Mouse (Mus musculus): ENCODE measurements around the gene Arid1b. TPM values are rescaled to one million over a fixed set of nuclear protein-coding genes. Genes with fewer than 3 reads are reported as not detected.
A peak's percentile ranks its signal among the peaks of the same experiment; 100 is the strongest.

Gene Arid1b
- total and polyA plus RNA-seq, 3 experiments = 11.8 to 27.8 (median 26.8) TPM

DNA sequence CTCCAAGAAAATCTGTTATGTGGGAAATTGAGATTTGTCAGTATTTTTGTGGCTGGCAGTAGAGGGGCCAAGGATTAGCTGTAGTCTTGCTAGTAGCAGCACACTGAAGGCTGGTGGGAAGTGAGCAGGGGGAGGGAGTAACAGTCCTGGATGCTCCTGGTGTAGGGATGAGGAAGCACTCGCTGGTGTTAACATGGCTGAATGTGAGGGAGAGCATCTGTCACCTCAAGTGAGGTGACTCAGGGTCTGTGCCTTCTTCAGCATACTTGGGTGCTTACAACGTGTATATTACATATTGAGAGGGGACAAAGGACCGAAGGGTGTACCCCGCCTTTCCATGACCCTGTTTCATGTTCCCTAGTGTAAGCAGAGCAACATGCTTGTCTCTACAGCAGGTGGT lies 170.7 kb downstream of the Arid1b start:
- H3K9ac ChIP-seq (ENCODE audit: low read depth, low read length) = no peak overlapping the region
- no peak for DNase-seq
- no peaks in the 10 kb centered on the region for H3K27me3 ChIP-seq (ENCODE audit: control insufficient read depth, insufficient read depth, low read length)
- intact Hi-C loops (cut with DNase I) = no loop called here
- peaks cover 16% of the 10 kb centered on the region for H3K4me1 ChIP-seq (ENCODE audit: control insufficient read depth, insufficient read depth, low read length)
- H3K4me3 ChIP-seq = no peak overlapping the region
- peaks cover 5% of the 10 kb centered on the region; the same call in 1 of the 2 replicates for H3K36me3 ChIP-seq (ENCODE audit: control insufficient read depth, insufficient read depth, low read length)
- H3K79me2 ChIP-seq (replicated peaks; ENCODE audit: control insufficient read depth, insufficient read depth, low read length) = peaks cover 14% of the 10 kb centered on the region
- TF ChIP-seq EP300 (IDR thresholded peaks at IDR 0.05; ENCODE audit: insufficient read depth, low read depth, low read length) = no peak
- no peak for TF ChIP-seq POLR2A (IDR thresholded peaks at IDR 0.05; ENCODE audit: insufficient read depth, low read depth, low read length)
- no peak for TF ChIP-seq CTCF (IDR thresholded peaks at IDR 0.05)
- H3K27ac ChIP-seq = no peak overlapping the region
- 81% methylated on average over 4 of the region's 4 CpGs for WGBS

DNA sequence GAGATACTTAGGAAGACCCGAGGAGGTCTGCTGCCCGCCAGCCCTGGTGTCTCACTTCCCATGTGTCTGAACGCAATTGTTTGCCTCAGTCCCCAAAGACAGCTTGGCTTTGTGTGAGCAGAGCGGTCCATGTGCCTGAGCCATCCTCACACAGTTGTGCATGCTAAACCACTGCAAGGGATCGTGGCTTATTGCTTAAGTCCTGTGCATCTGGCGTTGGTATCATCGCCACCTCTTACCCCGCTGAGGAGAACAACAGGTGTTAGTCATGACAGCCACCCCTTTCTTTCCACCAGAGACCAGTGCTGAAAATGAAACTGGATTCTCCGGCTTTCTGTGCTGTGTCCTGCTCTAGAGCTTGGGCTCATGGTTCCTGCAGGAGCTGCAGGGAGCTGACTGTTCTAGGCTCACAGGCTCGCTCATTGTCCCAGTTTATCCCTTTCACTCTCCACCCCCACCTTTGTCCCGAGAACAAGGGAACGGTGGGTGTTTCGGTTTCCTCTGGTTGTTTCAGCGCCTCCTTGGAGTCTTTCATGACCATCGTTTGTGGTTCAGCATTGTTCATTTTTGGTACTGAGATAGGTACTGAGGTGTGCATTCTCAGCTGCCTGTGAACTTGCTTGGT lies 171.2 kb downstream of the Arid1b start:
- 67% methylated on average over 15 of the region's 15 CpGs for WGBS

DNA sequence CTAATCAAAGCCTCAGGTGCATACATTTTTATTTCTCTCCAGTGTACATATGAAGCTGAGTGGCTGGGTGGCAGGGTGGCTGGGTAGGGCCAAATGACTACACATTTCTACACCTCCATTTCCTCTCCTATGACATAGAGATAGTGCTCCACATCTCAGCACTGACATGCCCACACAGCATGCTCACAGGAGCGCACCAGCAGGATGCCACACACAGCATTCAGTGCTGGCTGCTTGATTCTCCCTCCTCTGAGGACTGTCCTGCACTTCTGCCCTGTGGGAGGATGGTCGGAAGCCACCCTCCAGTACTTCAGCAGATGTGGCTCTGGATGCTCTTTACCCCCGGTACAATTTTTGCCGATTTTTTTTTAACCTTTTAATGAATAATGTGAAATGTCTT lies 172.0 kb downstream of the Arid1b start:
- Histone ChIP-seq H3K9ac (ENCODE audit: low read depth, low read length) (no peak overlapping the region), H3K27me3 (ENCODE audit: control insufficient read depth, insufficient read depth, low read length) (no peaks in the 10 kb centered on the region), H3K4me1 (ENCODE audit: control insufficient read depth, insufficient read depth, low read length) (peaks cover 16% of the 10 kb centered on the region), H3K36me3 (ENCODE audit: control insufficient read depth, insufficient read depth, low read length) (peaks cover 5% of the 10 kb centered on the region; the same call in 1 of the 2 replicates), H3K79me2 (replicated peaks; ENCODE audit: control insufficient read depth, insufficient read depth, low read length) (peaks cover 11% of the 10 kb centered on the region), H3K27ac (no peak overlapping the region), H3K4me3 (no peak overlapping the region)
- no peak for TF ChIP-seq EP300 (IDR thresholded peaks at IDR 0.05; ENCODE audit: insufficient read depth, low read depth, low read length)
- no peak for TF ChIP-seq CTCF (IDR thresholded peaks at IDR 0.05)
- no peak for TF ChIP-seq POLR2A (IDR thresholded peaks at IDR 0.05; ENCODE audit: insufficient read depth, low read depth, low read length)
- 82% methylated on average over 4 of the region's 4 CpGs for WGBS
- intact Hi-C loops (cut with DNase I) = no loop called here
- no peak for DNase-seq

More for the DNA sequence above, 171.2 kb downstream of the Arid1b start:
- peaks cover 11% of the 10 kb centered on the region for H3K79me2 ChIP-seq (replicated peaks; ENCODE audit: control insufficient read depth, insufficient read depth, low read length)
- no peaks in the 10 kb centered on the region for H3K27me3 ChIP-seq (ENCODE audit: control insufficient read depth, insufficient read depth, low read length)
- H3K27ac ChIP-seq = no peak overlapping the region
- H3K4me3 ChIP-seq = no peak overlapping the region
- peaks cover 16% of the 10 kb centered on the region for H3K4me1 ChIP-seq (ENCODE audit: control insufficient read depth, insufficient read depth, low read length)
- peaks cover 5% of the 10 kb centered on the region; the same call in 1 of the 2 replicates for H3K36me3 ChIP-seq (ENCODE audit: control insufficient read depth, insufficient read depth, low read length)
- no peak overlapping the region for H3K9ac ChIP-seq (ENCODE audit: low read depth, low read length)
- no peak for DNase-seq
- TF ChIP-seq CTCF (IDR thresholded peaks at IDR 0.05) = no peak
- no peak for TF ChIP-seq POLR2A (IDR thresholded peaks at IDR 0.05; ENCODE audit: insufficient read depth, low read depth, low read length)
- TF ChIP-seq EP300 (IDR thresholded peaks at IDR 0.05; ENCODE audit: insufficient read depth, low read depth, low read length) = no peak
- intact Hi-C loops (cut with DNase I) = no loop called here

GRCm38 (mm10) chr17:5168046-5168445 lies 173.9 kb downstream of the Arid1b start:
- H3K4me1 ChIP-seq (ENCODE audit: control insufficient read depth, insufficient read depth, low read length) = peaks cover 22% of the 10 kb centered on the region
- intact Hi-C loops (cut with DNase I) = no loop called here
- H3K4me3 ChIP-seq = no peak overlapping the region
- peaks cover 5% of the 10 kb centered on the region; the same call in 1 of the 2 replicates for H3K36me3 ChIP-seq (ENCODE audit: control insufficient read depth, insufficient read depth, low read length)
- no peak overlapping the region for H3K9ac ChIP-seq (ENCODE audit: low read depth, low read length)
- TF ChIP-seq CTCF (IDR thresholded peaks at IDR 0.05) (peak; percentile 28; the same call in 1 of the 2 replicates), EP300 (IDR thresholded peaks at IDR 0.05; ENCODE audit: insufficient read depth, low read depth, low read length) (no peak)
- 61% methylated on average over 7 of the region's 7 CpGs for WGBS
- H3K27me3 ChIP-seq (ENCODE audit: control insufficient read depth, insufficient read depth, low read length) = no peaks in the 10 kb centered on the region
- H3K27ac ChIP-seq = no peak overlapping the region
- DNase-seq = no peak
- H3K79me2 ChIP-seq (replicated peaks; ENCODE audit: control insufficient read depth, insufficient read depth, low read length) = peaks cover 12% of the 10 kb centered on the region

GRCm38 (mm10) chr17:5168640-5169039 lies 174.5 kb downstream of the Arid1b start:
- intact Hi-C loops (cut with DNase I) = no loop called here
- H3K36me3 ChIP-seq (ENCODE audit: control insufficient read depth, insufficient read depth, low read length) = peaks cover 3% of the 10 kb centered on the region; the same call in 1 of the 2 replicates
- no peak overlapping the region for H3K4me3 ChIP-seq
- H3K9ac ChIP-seq (ENCODE audit: low read depth, low read length) = no peak overlapping the region
- H3K4me1 ChIP-seq (ENCODE audit: control insufficient read depth, insufficient read depth, low read length) = peaks cover 20% of the 10 kb centered on the region
- TF ChIP-seq EP300 (IDR thresholded peaks at IDR 0.05; ENCODE audit: insufficient read depth, low read depth, low read length) = no peak
- TF ChIP-seq CTCF (IDR thresholded peaks at IDR 0.05) = no peak
- no peak for TF ChIP-seq POLR2A (IDR thresholded peaks at IDR 0.05; ENCODE audit: insufficient read depth, low read depth, low read length)
- DNase-seq = no peak
- H3K27me3 ChIP-seq (ENCODE audit: control insufficient read depth, insufficient read depth, low read length) = no peaks in the 10 kb centered on the region
- 79% methylated on average over 7 of the region's 7 CpGs for WGBS
- H3K79me2 ChIP-seq (replicated peaks; ENCODE audit: control insufficient read depth, insufficient read depth, low read length) = peaks cover 13% of the 10 kb centered on the region
- H3K27ac ChIP-seq = no peak overlapping the region

DNA sequence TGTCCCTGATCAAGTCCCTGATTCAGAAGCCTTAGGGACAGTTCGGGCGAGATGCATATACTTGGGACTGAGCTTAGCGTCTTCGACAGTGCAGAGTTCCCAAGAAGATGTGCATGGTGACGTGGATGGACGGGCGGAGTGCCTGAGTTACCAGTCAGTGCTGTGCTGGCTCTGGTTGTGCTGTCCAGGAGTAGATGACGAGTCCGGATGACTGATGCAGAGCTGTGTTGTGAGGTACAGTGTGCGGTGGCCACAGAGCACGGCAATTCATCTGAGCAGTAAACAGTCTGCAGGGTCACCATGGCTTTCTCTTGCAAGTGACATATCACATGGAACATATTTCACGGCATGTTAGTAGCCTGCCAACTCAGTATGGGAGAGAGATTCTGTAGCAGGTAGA lies 176.2 kb downstream of the Arid1b start:
- Histone ChIP-seq H3K4me3 (no peak overlapping the region), H3K27me3 (ENCODE audit: control insufficient read depth, insufficient read depth, low read length) (no peaks in the 10 kb centered on the region), H3K4me1 (ENCODE audit: control insufficient read depth, insufficient read depth, low read length) (peaks cover 12% of the 10 kb centered on the region), H3K79me2 (replicated peaks; ENCODE audit: control insufficient read depth, insufficient read depth, low read length) (peaks cover 13% of the 10 kb centered on the region), H3K27ac (no peak overlapping the region), H3K9ac (ENCODE audit: low read depth, low read length) (no peak overlapping the region), H3K36me3 (ENCODE audit: control insufficient read depth, insufficient read depth, low read length) (no peaks in the 10 kb centered on the region)
- intact Hi-C loops (cut with DNase I) = no loop called here
- 89% methylated on average over 12 of the region's 12 CpGs for WGBS
- DNase-seq = no peak
- TF ChIP-seq EP300 (IDR thresholded peaks at IDR 0.05; ENCODE audit: insufficient read depth, low read depth, low read length) (no peak), CTCF (IDR thresholded peaks at IDR 0.05) (no peak), POLR2A (IDR thresholded peaks at IDR 0.05; ENCODE audit: insufficient read depth, low read depth, low read length) (no peak)

Measured in heart, adult 2 months (tissue).